In the genomic region with DNA sequence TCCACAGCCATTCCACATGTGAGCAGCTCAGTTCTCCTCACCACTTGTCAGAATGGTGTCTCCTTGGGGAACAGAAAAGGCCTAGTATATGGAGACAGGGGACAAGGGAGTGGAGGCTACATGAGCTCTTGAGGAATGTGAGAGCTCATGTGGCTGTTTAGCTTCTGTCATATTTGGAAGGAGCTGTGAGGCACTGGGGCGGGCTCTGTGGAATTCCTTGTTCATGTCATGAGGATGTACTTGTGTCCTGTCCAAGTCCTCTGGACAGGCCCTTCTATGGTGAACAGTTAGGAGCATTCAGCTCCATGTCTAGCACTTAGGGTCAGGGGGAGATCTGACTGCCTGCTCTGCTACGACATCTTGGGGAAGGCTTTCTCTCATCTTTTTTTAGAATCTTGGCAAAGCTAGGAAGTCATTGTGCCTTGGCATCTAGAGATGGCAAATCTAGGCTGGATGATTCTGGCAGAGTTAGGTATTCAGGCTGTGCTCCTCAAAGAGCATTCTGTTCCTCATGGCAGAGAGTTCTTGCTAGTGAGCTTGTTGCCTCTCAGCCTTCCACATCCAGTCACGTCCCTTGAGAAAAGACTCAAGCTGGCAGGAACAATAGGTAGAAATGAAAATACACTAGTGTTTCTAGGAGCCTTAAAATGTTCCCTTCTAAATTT, we compare ENCODE assay signal across 16 mouse cellular contexts. TPM values are rescaled to one million over a fixed set of nuclear protein-coding genes. Genes with fewer than 3 reads are reported as not detected.
DNase-seq lines count a peak whose midpoint lies in the region; ATAC-seq and TF ChIP-seq lines count a peak whose summit lies in the region.
"Had no signal": no experiment of that assay in that cellular context is flagged by ENCODE, and none has a peak within 500 bp of the region (broad histone marks: within the 10 kb centered on the region; RNA-seq: fewer than 3 reads in every experiment).

No protein-coding gene starts in this region.

- H3K27me3 ChIP-seq in forebrain, embryonic 16.5 days (replicated peaks; ENCODE audit: control insufficient read depth, insufficient read depth, low read length), result no peaks in the 10 kb centered on the region
- H3K27me3 ChIP-seq in forebrain, embryonic 15.5 days, result no peaks in the 10 kb centered on the region
- no peaks in the 10 kb centered on the region for H3K27me3 ChIP-seq in lung, postnatal 0 days (replicated peaks; ENCODE audit: insufficient read depth, low read length)
- H3K27me3 ChIP-seq: forebrain, embryonic 12.5 days; hindbrain, embryonic 12.5 days; neural tube, embryonic 15.5 days had no signal

- H3K9me3 ChIP-seq in forebrain, embryonic 16.5 days (ENCODE audit: control insufficient read depth, low read length), result no peaks in the 10 kb centered on the region
- no peaks in the 10 kb centered on the region for H3K9me3 ChIP-seq in forebrain, embryonic 15.5 days
- H3K9me3 ChIP-seq in lung, postnatal 0 days (ENCODE audit: low read length), result no peaks in the 10 kb centered on the region
- H3K9me3 ChIP-seq: forebrain, embryonic 12.5 days; hindbrain, embryonic 12.5 days; neural tube, embryonic 15.5 days had no signal

- no peak for TF ChIP-seq CTCF in lung, postnatal 0 days (IDR thresholded peaks at IDR 0.05)

- 85% methylated on average over 3 of the region's 3 CpGs for WGBS in forebrain, embryonic 16.5 days
- 82% methylated on average over 3 of the region's 3 CpGs for WGBS in forebrain, embryonic 15.5 days
- 67% methylated on average over 3 of the region's 3 CpGs for WGBS in lung, postnatal 0 days

- ATAC-seq in forebrain, embryonic 16.5 days, result peak; percentile 38; the same call in 1 of the 2 replicates
- no peak for ATAC-seq in forebrain, embryonic 15.5 days (replicated peaks)
- ATAC-seq in lung, postnatal 0 days, result 0 out of 2 replicates have a peak, but pooled peaks have one; percentile 6

- no peaks in the 10 kb centered on the region for H3K36me3 ChIP-seq in forebrain, embryonic 16.5 days (ENCODE audit: control insufficient read depth, insufficient read depth)
- H3K36me3 ChIP-seq in forebrain, embryonic 15.5 days, result no peaks in the 10 kb centered on the region
- H3K36me3 ChIP-seq in lung, postnatal 0 days (ENCODE audit: insufficient read depth, low read length), result no peaks in the 10 kb centered on the region
- H3K36me3 ChIP-seq: forebrain, embryonic 12.5 days; hindbrain, embryonic 12.5 days; neural tube, embryonic 15.5 days had no signal

- H3K4me3 ChIP-seq in forebrain, embryonic 16.5 days (replicated peaks; ENCODE audit: low read length), result no peak overlapping the region
- no peak overlapping the region for H3K4me3 ChIP-seq in forebrain, embryonic 15.5 days
- no peak overlapping the region for H3K4me3 ChIP-seq in lung, postnatal 0 days (ENCODE audit: low read depth, low read length)
- H3K4me3 ChIP-seq: forebrain, embryonic 12.5 days; hindbrain, embryonic 12.5 days; neural tube, embryonic 15.5 days had no signal

- H3K4me2 ChIP-seq in forebrain, embryonic 16.5 days (ENCODE audit: low read length), result no peak overlapping the region
- no peak overlapping the region for H3K4me2 ChIP-seq in forebrain, embryonic 15.5 days (replicated peaks)
- no peak overlapping the region for H3K4me2 ChIP-seq in lung, postnatal 0 days (replicated peaks; ENCODE audit: low read depth, low read length)
- H3K4me2 ChIP-seq: forebrain, embryonic 12.5 days; hindbrain, embryonic 12.5 days; lung, embryonic 14.5 days; neural tube, embryonic 15.5 days had no signal

- no peak overlapping the region for H3K9ac ChIP-seq in forebrain, embryonic 16.5 days (replicated peaks; ENCODE audit: low read depth, low read length)
- no peak overlapping the region for H3K9ac ChIP-seq in forebrain, embryonic 15.5 days (replicated peaks)
- H3K9ac ChIP-seq in lung, postnatal 0 days (replicated peaks; ENCODE audit: low read depth), result no peak overlapping the region
- H3K9ac ChIP-seq: forebrain, embryonic 12.5 days; hindbrain, embryonic 12.5 days; lung, embryonic 14.5 days; neural tube, embryonic 15.5 days had no signal

- no peaks in the 10 kb centered on the region for H3K4me1 ChIP-seq in forebrain, embryonic 16.5 days (replicated peaks; ENCODE audit: control insufficient read depth, insufficient read depth, low read length)
- no peaks in the 10 kb centered on the region for H3K4me1 ChIP-seq in forebrain, embryonic 15.5 days
- H3K4me1 ChIP-seq in lung, postnatal 0 days (ENCODE audit: insufficient read depth, low read depth, low read length), result no peaks in the 10 kb centered on the region
- H3K4me1 ChIP-seq: forebrain, embryonic 12.5 days; hindbrain, embryonic 12.5 days; neural tube, embryonic 15.5 days had no signal

- no peak overlapping the region for H3K27ac ChIP-seq in forebrain, embryonic 16.5 days (ENCODE audit: low read length)
- no peak overlapping the region; the same call in 1 of the 2 replicates for H3K27ac ChIP-seq in forebrain, embryonic 15.5 days (replicated peaks)
- no peak overlapping the region for H3K27ac ChIP-seq in lung, postnatal 0 days (ENCODE audit: low read length)
- H3K27ac ChIP-seq: forebrain, embryonic 12.5 days; hindbrain, embryonic 12.5 days; neural tube, embryonic 15.5 days had no signal

- no peak for DNase-seq in lung, postnatal 0 days (ENCODE audit: low spot score)
- DNase-seq in lung, postnatal 4 days, result no peak
- DNase-seq in heart, adult 8-10 months (ENCODE audit: low spot score), result peak; percentile 15
- DNase-seq in heart, postnatal 4 days, result peak; percentile 45
- DNase-seq in adrenal gland, adult (ENCODE audit: inconsistent age in 2 of 2, low spot score in 1 of 2), result no peak
- DNase-seq in c-Kit-positive CD71-positive TER-119-positive erythroid progenitor cells, embryonic 14.5 days (ENCODE audit: low spot score), result no peak
- DNase-seq: adrenal gland, postnatal 36 days; gastrocnemius, postnatal 25 days; kidney, adult 18-20 months; liver; lung, embryonic 14.5 days had no signal

- TF ChIP-seq EP300 in lung, postnatal 0 days (IDR thresholded peaks at IDR 0.05), result no peak

RNA-seq across cellular contexts. Expression of a gene that starts 16.3 kb away (rescaled TPM):
- 23.1 and 24.0 TPM in 2 replicates for polyA plus RNA-seq in forebrain, embryonic 16.5 days (2015; fragmentation: Nextera tagmentation; extraction: Ambion mirVana)
- polyA plus RNA-seq in forebrain, embryonic 15.5 days (2015; fragmentation: Nextera tagmentation; extraction: Ambion mirVana), result 20.0 and 22.4 TPM in 2 replicates
- polyA plus RNA-seq in lung, postnatal 0 days (2015; fragmentation: Nextera tagmentation; extraction: Ambion mirVana), result 9.2 and 9.3 TPM in 2 replicates
- total RNA-seq in heart, adult 8-10 months (2022), result 10 to 100 TPM; 50.0 to 58.3 (median 53.4) TPM
- 10 to 100 TPM; 26.4 to 28.0 TPM for total RNA-seq in heart, postnatal 4 days (2021)

Comparison
In these comparisons a context has a peak if more than half of its experiments do, and no peak if none do; other contexts are left out.
1. DNase-seq: peak in heart, adult 8-10 months (single experiment) and heart, postnatal 4 days (single experiment); none in lung, postnatal 0 days (single experiment), lung, postnatal 4 days (0 of 2), adrenal gland, adult (0 of 2) and c-Kit-positive CD71-positive TER-119-positive erythroid progenitor cells, embryonic 14.5 days (single experiment).